Mouse (Mus musculus) macrophage (primary cell): Measurements from ENCODE around the gene Khdc4. TPM values are rescaled to one million over a fixed set of nuclear protein-coding genes. Genes with fewer than 3 reads are reported as not detected.
A peak's percentile ranks its signal among the peaks of the same experiment; 100 is the strongest.

Experiments
- H3K27ac ChIP-seq: fragments of 350-480 bp; formaldehyde crosslinking; 2 replicates; pipeline ENCODE4 v1.9.0; 2021
- H3K36me3 ChIP-seq: fragments of 350-480 bp; formaldehyde crosslinking; 2 replicates; pipeline ENCODE4 v1.9.0; 2021; ENCODE audit errors: inconsistent target
- H3K4me3 ChIP-seq: fragments of 350-480 bp; formaldehyde crosslinking; 2 replicates; pipeline ENCODE4 v1.9.0; 2021; ENCODE audit errors: inconsistent target
- H3K79me2 ChIP-seq: fragments of 350-480 bp; formaldehyde crosslinking; 2 replicates; pipeline ENCODE4 v1.9.0; 2021; ENCODE audit errors: inconsistent target
- WGBS: methylation state at CpG from one replicate; pipeline ENCODE4 v1.1.7; 2026; ENCODE audit warnings: inconsistent platforms; ENCODE audit not compliant: missing documents; 5-methylcytosine and 5-hydroxymethylcytosine counted together
- polyA plus RNA-seq: library from polyadenylated mRNA; stranded (reverse); fragments of 250-400 nt; gene quantifications from 3 replicates; pipeline ENCODE4 v1.2.4, GENCODE M21; 2018; ENCODE audit warnings: inconsistent platforms
- total RNA-seq, 78 experiments: library from RNA; depleted of rRNA; stranded (reverse); fragments of 250-400 nt; gene quantifications; 1 replicate in 9 of 78; 2 replicates in 24 of 78; 3 replicates in 43 of 78; 4 replicates in 2 of 78; pipeline ENCODE4 v1.2.4; 2018; ENCODE audit warnings: inconsistent platforms in 56 of 78

The Khdc4 gene
- total RNA-seq (2018; cell fraction: chromatin; rRNA removed) = 100 to 1,000 TPM; 198 to 376 (median 277) TPM
- total RNA-seq (2018; cell fraction: cytosol; rRNA removed) = 10 to 100 TPM; 20.0 to 34.1 (median 23.1) TPM
- total RNA-seq (2018; cell fraction: nucleus; rRNA removed) = 100 to 1,000 TPM; 123 to 220 (median 167) TPM
- 23.7 to 38.1 TPM (median 25.0 TPM) in 3 replicates for polyA plus RNA-seq

GRCm38 (mm10) chr3:88684980-88685941 lies at the start of gene Khdc4:
Gene Khdc4, plus strand, starts transcription at chr3:88685803.
- Histone ChIP-seq H3K36me3 (peaks cover 11% of the 10 kb centered on the region), H3K79me2 (peaks cover 44% of the 10 kb centered on the region), H3K4me3 (peak within 1 kb of the TSS; percentile 96), H3K27ac (peak within 1 kb of the TSS; percentile 83)
- WGBS = 0% methylated on average over 46 of the region's 47 CpGs

- H3K79me2 ChIP-seq = peaks cover 53% of the 10 kb centered on the region
- H3K4me3 ChIP-seq = no peak overlapping the region
- H3K36me3 ChIP-seq = peaks cover 88% of the 10 kb centered on the region
- H3K27ac ChIP-seq = no peak overlapping the region
- 92% methylated on average over 8 of the region's 8 CpGs for WGBS
Observed at GRCm38 (mm10) chr3:88636555-88636986, 49.0 kb upstream of the Khdc4 start.

GRCm38 (mm10) chr3:88637134-88637533 lies 48.5 kb upstream of the Khdc4 start:
- Histone ChIP-seq H3K27ac (no peak overlapping the region), H3K4me3 (no peak overlapping the region), H3K36me3 (peaks cover 88% of the 10 kb centered on the region), H3K79me2 (peaks cover 47% of the 10 kb centered on the region)
- 98% methylated on average over 5 of the region's 5 CpGs for WGBS

- H3K27ac ChIP-seq = no peak overlapping the region
- H3K36me3 ChIP-seq = peaks cover 85% of the 10 kb centered on the region
- no peak overlapping the region for H3K4me3 ChIP-seq
- 92% methylated on average over 12 of the region's 12 CpGs for WGBS
- H3K79me2 ChIP-seq = peaks cover 32% of the 10 kb centered on the region; the same call in 1 of the 2 replicates
Observed at GRCm38 (mm10) chr3:88639239-88639638, 46.4 kb upstream of the Khdc4 start.

- WGBS = 75% methylated on average over 1 of the region's 1 CpGs
- H3K79me2 ChIP-seq = peaks cover 18% of the 10 kb centered on the region; the same call in 1 of the 2 replicates
- no peak overlapping the region for H3K27ac ChIP-seq
- no peak overlapping the region for H3K4me3 ChIP-seq
- H3K36me3 ChIP-seq = peaks cover 83% of the 10 kb centered on the region
Observed at GRCm38 (mm10) chr3:88640676-88641075, 44.9 kb upstream of the Khdc4 start.

GRCm38 (mm10) chr3:88643078-88643477 lies 42.5 kb upstream of the Khdc4 start:
- Histone ChIP-seq H3K27ac (no peak overlapping the region), H3K4me3 (no peak overlapping the region), H3K36me3 (peaks cover 82% of the 10 kb centered on the region), H3K79me2 (peaks cover 6% of the 10 kb centered on the region; the same call in 1 of the 2 replicates)
- 97% methylated on average over 5 of the region's 5 CpGs for WGBS

GRCm38 (mm10) chr3:88645937-88646336 lies 39.7 kb upstream of the Khdc4 start:
- 87% methylated on average over 12 of the region's 12 CpGs for WGBS
- H3K79me2 ChIP-seq = peaks cover 6% of the 10 kb centered on the region; the same call in 1 of the 2 replicates
- no peak overlapping the region for H3K27ac ChIP-seq
- no peak overlapping the region for H3K4me3 ChIP-seq
- peaks cover 62% of the 10 kb centered on the region for H3K36me3 ChIP-seq

GRCm38 (mm10) chr3:88646426-88646995 lies 39.1 kb upstream of the Khdc4 start:
- 86% methylated on average over 6 of the region's 6 CpGs for WGBS
- H3K27ac ChIP-seq = no peak overlapping the region
- H3K79me2 ChIP-seq = peaks cover 6% of the 10 kb centered on the region; the same call in 1 of the 2 replicates
- H3K4me3 ChIP-seq = no peak overlapping the region
- peaks cover 56% of the 10 kb centered on the region for H3K36me3 ChIP-seq

- H3K4me3 ChIP-seq = no peak overlapping the region
- H3K36me3 ChIP-seq = peaks cover 51% of the 10 kb centered on the region
- WGBS = 95% methylated on average over 3 of the region's 3 CpGs
- H3K27ac ChIP-seq = no peak overlapping the region
- peaks cover 6% of the 10 kb centered on the region; the same call in 1 of the 2 replicates for H3K79me2 ChIP-seq
Observed at GRCm38 (mm10) chr3:88647076-88647475, 38.5 kb upstream of the Khdc4 start.

GRCm38 (mm10) chr3:88647779-88648413 lies 37.7 kb upstream of the Khdc4 start:
- H3K4me3 ChIP-seq = no peak overlapping the region
- peaks cover 43% of the 10 kb centered on the region for H3K36me3 ChIP-seq
- no peaks in the 10 kb centered on the region; the same call in 1 of the 2 replicates for H3K79me2 ChIP-seq
- peak overlapping the region; percentile 13; the same call in 1 of the 2 replicates for H3K27ac ChIP-seq
- WGBS = 34% methylated on average over 14 of the region's 14 CpGs

- H3K27ac ChIP-seq = peak overlapping the region; percentile 13; the same call in 1 of the 2 replicates
- 91% methylated on average over 11 of the region's 12 CpGs for WGBS
- no peaks in the 10 kb centered on the region for H3K79me2 ChIP-seq
- H3K36me3 ChIP-seq = peaks cover 35% of the 10 kb centered on the region
- no peak overlapping the region for H3K4me3 ChIP-seq
Observed at GRCm38 (mm10) chr3:88648452-88649168, 37.0 kb upstream of the Khdc4 start.

GRCm38 (mm10) chr3:88649186-88649585 lies 36.4 kb upstream of the Khdc4 start:
- WGBS = 59% methylated on average over 10 of the region's 10 CpGs
- no peak overlapping the region for H3K4me3 ChIP-seq
- H3K27ac ChIP-seq = no peak overlapping the region
- no peaks in the 10 kb centered on the region for H3K79me2 ChIP-seq
- peaks cover 33% of the 10 kb centered on the region for H3K36me3 ChIP-seq

GRCm38 (mm10) chr3:88649967-88650366 lies 35.6 kb upstream of the Khdc4 start:
- Histone ChIP-seq H3K27ac (no peak overlapping the region), H3K4me3 (no peak overlapping the region), H3K36me3 (peaks cover 25% of the 10 kb centered on the region), H3K79me2 (no peaks in the 10 kb centered on the region)
- 95% methylated on average over 10 of the region's 13 CpGs for WGBS
